Mouse (Mus musculus) adrenal gland, postnatal 4 days (tissue): ENCODE results near the gene Smim8. TPM values are rescaled to one million over a fixed set of nuclear protein-coding genes. Genes with fewer than 3 reads are reported as not detected.

Experiments
- DNase-seq, 2 experiments: peaks; one replicate each; pipeline ENCODE4 v3.0.0; 2021 to 2022; ENCODE audit warnings: low spot score in 2 of 2, mixed read lengths in 2 of 2
- total RNA-seq, 2 experiments: library from RNA; stranded (reverse); gene quantifications; 2 replicates each; pipeline ENCODE4 v1.2.3; 2021

Smim8 gene
- total RNA-seq, 2 experiments from 2014 or later: 18.3 to 24.7 TPM

- DNase-seq: no peak
These were observed 57.9 kb downstream of the Smim8 start for GRCm38 (mm10) chr4:34720127-34720895.

- DNase-seq: no peak
These were observed 58.8 kb downstream of the Smim8 start for GRCm38 (mm10) chr4:34719421-34719820.

Other genes starting within 250 kb of the Smim8 start
- 10 to 100 TPM; 85.7 to 87.0 TPM for gene Akirin2, start 227.5 kb downstream of the Smim8 start, total RNA-seq
- gene Orc3, start 163.5 kb downstream of the Smim8 start, total RNA-seq: 10 to 100 TPM; 83.4 to 84.8 TPM
- gene Rars2, start 163.5 kb downstream of the Smim8 start, total RNA-seq: 10 to 100 TPM; 40.0 to 48.6 TPM
- gene Slc35a1, start 91.0 kb downstream of the Smim8 start, total RNA-seq: 10 to 100 TPM; 46.8 to 47.4 TPM
- gene Cfap206, start 48.2 kb downstream of the Smim8 start, total RNA-seq: under 1 TPM; 0.51 to 0.81 TPM
- not detected for gene Gm136, start 22.2 kb downstream of the Smim8 start, total RNA-seq
- 10 to 100 TPM; 29.1 to 32.0 TPM for gene Zfp292, start 104.5 kb upstream of the Smim8 start, total RNA-seq
- not detected for gene Cga, start 115.4 kb upstream of the Smim8 start, total RNA-seq